Mouse (Mus musculus) embryonic facial prominence, embryonic 12.5 days (tissue): Measurements from ENCODE around the gene Slc25a53. TPM values are rescaled to one million over a fixed set of nuclear protein-coding genes. Genes with fewer than 3 reads are reported as not detected.

Experiments
- ATAC-seq: fragments of 200-750 bp; cut with Nextera tagmentation; 2 replicates; pipeline ENCODE4 v1.8.0; 2017; ENCODE audit not compliant: insufficient number of reproducible peaks, insufficient read depth, low FRiP score, low TSS enrichment
- H3K27ac ChIP-seq: fragments of 300-500 bp; sonication (generic); 2 replicates; pipeline ENCODE4 v1.5.1; 2016; ENCODE audit warnings: mild to moderate bottlenecking
- H3K27me3 ChIP-seq: fragments of 300-500 bp; sonication (generic); 2 replicates; pipeline ENCODE4 v1.6.1; 2016; ENCODE audit warnings: mild to moderate bottlenecking, moderate library complexity
- H3K36me3 ChIP-seq: fragments of 300-500 bp; sonication (generic); 2 replicates; pipeline ENCODE4 v1.6.1; 2016; ENCODE audit warnings: mild to moderate bottlenecking
- H3K4me1 ChIP-seq: fragments of 300-500 bp; sonication (generic); 2 replicates; pipeline ENCODE4 v1.6.1; 2016
- H3K4me2 ChIP-seq: fragments of 300-500 bp; sonication (generic); replicated peaks from 2 replicates; pipeline ENCODE4 v1.6.1; 2016; ENCODE audit warnings: mild to moderate bottlenecking, moderate library complexity
- H3K4me3 ChIP-seq: fragments of 300-500 bp; sonication (generic); 2 replicates; pipeline ENCODE4 v1.5.1; 2016; ENCODE audit warnings: mild to moderate bottlenecking
- H3K9ac ChIP-seq: fragments of 300-500 bp; sonication (generic); 2 replicates; pipeline ENCODE4 v1.6.1; 2016; ENCODE audit warnings: mild to moderate bottlenecking, moderate library complexity
- H3K9me3 ChIP-seq: fragments of 300-500 bp; sonication (generic); 2 replicates; pipeline ENCODE4 v1.6.1; 2016; ENCODE audit warnings: mild to moderate bottlenecking, moderate library complexity
- WGBS: fragments of 180-500 bp; shearing (Covaris S2); methylation state at CpG from one replicate; pipeline ENCODE4 v1.1.7; 2016; 5-methylcytosine and 5-hydroxymethylcytosine counted together
- polyA plus RNA-seq: library from polyadenylated mRNA; unstranded; fragments of >200 nt; fragmentation: Nextera tagmentation; extraction: Ambion mirVana; gene quantifications from 2 replicates; pipeline ENCODE4 v1.2.1, GENCODE M21; 2016

The Slc25a53 gene
- 12.5 and 16.6 TPM in 2 replicates for polyA plus RNA-seq

DNA sequence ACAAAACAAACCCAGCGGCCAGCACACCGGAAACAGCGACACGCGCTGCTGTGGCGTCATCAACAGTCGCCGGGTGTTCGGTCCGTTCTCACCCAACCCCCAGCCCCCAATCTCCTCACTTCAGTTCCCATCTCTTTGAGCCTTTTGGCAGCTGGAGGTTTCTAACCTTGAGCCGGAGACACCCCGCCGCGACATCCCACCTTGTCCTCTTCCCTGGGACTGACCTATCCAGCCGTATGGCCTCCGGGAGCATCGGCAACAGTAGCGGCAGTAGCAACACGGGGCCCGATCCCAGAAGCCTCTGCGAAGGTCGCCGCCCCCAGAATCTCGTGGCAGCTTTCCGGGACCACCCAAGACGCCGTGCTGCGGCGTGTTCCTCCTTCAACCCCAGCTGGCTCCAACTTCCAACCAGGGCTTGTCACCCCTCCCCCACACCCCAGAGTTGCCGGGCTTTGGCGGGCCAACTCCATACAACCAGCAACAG, at the start of gene Slc25a53:
TSS of gene Slc25a53 (minus strand) at position 303 of the 484 bp plus-strand sequence.
- WGBS = 17% methylated on average over 31 of the region's 31 CpGs
- H3K9me3 ChIP-seq = no peaks in the 10 kb centered on the region
- peak within 1 kb of the TSS; percentile 53 for H3K4me2 ChIP-seq
- H3K27me3 ChIP-seq = no peaks in the 10 kb centered on the region
- ATAC-seq = peak; percentile 94
- no peaks in the 10 kb centered on the region for H3K4me1 ChIP-seq
- H3K9ac ChIP-seq = peak within 1 kb of the TSS; percentile 42
- peak within 1 kb of the TSS; percentile 51 for H3K4me3 ChIP-seq
- no peaks in the 10 kb centered on the region for H3K36me3 ChIP-seq
- H3K27ac ChIP-seq = peak within 1 kb of the TSS; percentile 81

DNA sequence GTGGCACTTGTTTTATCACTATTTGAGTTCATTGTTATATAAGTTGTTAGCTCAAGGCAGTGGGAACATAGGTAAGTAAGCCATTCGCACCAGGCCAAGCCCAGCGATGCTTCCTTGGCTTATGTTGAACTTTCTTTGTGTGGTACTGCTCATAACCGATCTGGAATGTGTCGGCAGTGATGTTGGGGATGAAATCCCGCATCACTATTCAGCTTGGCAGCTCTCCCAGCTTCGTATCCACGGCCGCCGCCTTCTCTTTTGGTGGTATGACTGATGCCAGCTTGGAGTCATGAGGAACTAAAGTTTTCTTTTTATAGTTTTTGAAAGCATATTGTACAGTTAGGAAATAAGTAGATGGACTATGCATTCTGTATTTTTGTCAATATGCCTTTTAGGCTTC, 25.1 kb upstream of the Slc25a53 start:
- Histone ChIP-seq H3K4me1 (no peaks in the 10 kb centered on the region), H3K27me3 (no peaks in the 10 kb centered on the region), H3K9me3 (no peaks in the 10 kb centered on the region), H3K4me2 (no peak overlapping the region), H3K36me3 (no peaks in the 10 kb centered on the region), H3K27ac (no peak overlapping the region), H3K4me3 (no peak overlapping the region), H3K9ac (no peak overlapping the region)
- WGBS = 87% methylated on average over 9 of the region's 9 CpGs
- ATAC-seq = no peak

DNA sequence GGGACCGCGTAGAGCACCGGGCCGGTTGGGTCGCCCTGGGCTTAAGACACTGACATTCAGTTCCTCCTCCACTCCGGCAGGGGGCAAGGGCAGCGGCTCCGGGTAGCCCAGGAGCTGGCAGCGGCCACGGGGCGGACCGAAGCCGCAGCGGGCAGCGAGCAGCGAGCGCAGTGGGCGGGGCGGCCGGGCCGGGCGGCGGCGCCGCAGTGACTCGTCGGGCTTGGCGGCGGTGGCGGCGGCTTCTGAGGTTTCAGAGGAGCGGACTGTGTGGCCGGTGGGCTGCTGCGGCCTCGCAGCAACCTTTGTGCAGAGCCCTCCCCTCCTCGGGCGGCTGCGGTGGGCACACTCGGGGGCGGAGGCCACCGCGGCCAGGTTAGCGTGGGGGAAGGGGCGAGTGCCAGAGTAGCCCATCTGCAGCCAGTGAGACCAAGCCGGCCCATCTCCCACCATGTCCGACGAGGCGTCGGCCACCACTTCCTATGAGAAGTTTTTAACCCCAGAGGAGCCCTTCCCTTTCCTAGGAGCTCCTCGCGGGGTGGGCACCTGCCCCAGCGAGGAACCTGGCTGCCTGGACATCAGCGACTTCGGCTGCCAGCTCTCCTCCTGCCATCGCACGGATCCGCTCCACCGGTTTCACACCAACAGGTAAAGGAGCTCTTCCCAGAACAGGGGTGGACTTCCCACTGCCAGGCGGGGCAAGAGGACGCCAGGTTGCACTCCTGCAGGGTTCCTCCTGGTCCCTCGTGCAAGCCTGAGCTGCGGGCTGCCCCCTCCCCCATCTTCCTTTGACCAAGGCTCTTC, 11.5 kb upstream of the Slc25a53 start, which contains the start of gene Fam199x:
TSS of gene Fam199x (plus strand) at position 170 of the 801 bp plus-strand sequence.
- H3K4me3 ChIP-seq = peak within 1 kb of the TSS; percentile 61
- H3K4me2 ChIP-seq = peak within 1 kb of the TSS; percentile 53
- H3K36me3 ChIP-seq = no peaks in the 10 kb centered on the region
- no peak within 1 kb of the TSS for H3K27ac ChIP-seq
- peak within 1 kb of the TSS; percentile 62 for H3K9ac ChIP-seq
- no peaks in the 10 kb centered on the region for H3K4me1 ChIP-seq
- ATAC-seq = peak; percentile 95
- H3K27me3 ChIP-seq = peaks cover 10% of the 10 kb centered on the region; the same call in 1 of the 2 replicates
- 17% methylated on average over 38 of the region's 62 CpGs for WGBS
- no peaks in the 10 kb centered on the region for H3K9me3 ChIP-seq

DNA sequence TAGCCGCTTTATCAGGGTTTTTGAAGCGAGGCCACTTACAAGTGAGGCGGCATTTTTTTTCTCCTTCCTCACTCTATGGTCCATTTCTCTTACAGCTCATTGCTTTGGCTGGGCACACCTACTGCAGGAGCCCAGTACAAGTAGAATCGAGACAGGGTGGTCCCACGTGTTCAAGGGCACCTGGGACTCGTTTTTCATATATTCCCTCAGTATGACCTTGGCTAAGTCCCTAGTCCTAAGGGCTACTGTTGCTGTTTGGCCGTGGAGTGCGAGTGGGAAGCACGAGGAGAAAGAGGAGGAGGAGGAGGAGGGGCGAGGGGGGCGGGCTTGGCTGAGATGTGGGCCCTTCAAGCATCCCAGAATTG, 10.9 kb upstream of the Slc25a53 start:
- Histone ChIP-seq H3K9ac (peak overlapping the region; percentile 62; the same call in 1 of the 2 replicates), H3K4me1 (no peaks in the 10 kb centered on the region), H3K4me3 (peak overlapping the region; percentile 61), H3K36me3 (no peaks in the 10 kb centered on the region), H3K4me2 (peak overlapping the region; percentile 53), H3K27ac (no peak overlapping the region), H3K27me3 (peaks cover 10% of the 10 kb centered on the region; the same call in 1 of the 2 replicates), H3K9me3 (no peaks in the 10 kb centered on the region)
- 19% methylated on average over 9 of the region's 11 CpGs for WGBS
- ATAC-seq = 0 out of 2 replicates have a peak, but pooled peaks have one; percentile 17

DNA sequence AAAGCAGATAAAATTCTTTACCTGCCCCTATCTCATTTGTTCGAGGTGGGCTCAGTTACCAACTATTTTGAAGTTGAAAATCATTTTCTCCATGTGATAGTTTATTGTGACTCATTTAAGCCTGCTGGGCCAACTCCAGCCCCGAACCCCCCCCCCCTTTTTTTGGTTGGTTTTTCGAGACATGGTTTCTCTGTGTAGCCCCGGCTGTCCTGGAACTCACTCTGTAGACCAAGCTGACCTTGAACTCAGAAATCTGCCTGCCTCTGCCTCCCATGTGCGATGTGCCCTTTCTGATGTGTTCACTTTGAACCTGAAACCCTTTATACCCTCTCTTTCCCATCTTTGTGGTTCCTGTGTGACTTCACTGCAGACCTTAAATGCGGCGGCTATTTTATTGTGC, 400 bp upstream of the Slc25a53 start:
- Histone ChIP-seq H3K4me1 (no peaks in the 10 kb centered on the region), H3K27me3 (no peaks in the 10 kb centered on the region), H3K4me3 (peak overlapping the region; percentile 51), H3K9ac (no peak overlapping the region), H3K27ac (no peak overlapping the region; the same call in 1 of the 2 replicates), H3K36me3 (no peaks in the 10 kb centered on the region), H3K9me3 (no peaks in the 10 kb centered on the region), H3K4me2 (peak overlapping the region; percentile 41)
- WGBS = 48% methylated on average over 7 of the region's 7 CpGs
- no peak for ATAC-seq

DNA sequence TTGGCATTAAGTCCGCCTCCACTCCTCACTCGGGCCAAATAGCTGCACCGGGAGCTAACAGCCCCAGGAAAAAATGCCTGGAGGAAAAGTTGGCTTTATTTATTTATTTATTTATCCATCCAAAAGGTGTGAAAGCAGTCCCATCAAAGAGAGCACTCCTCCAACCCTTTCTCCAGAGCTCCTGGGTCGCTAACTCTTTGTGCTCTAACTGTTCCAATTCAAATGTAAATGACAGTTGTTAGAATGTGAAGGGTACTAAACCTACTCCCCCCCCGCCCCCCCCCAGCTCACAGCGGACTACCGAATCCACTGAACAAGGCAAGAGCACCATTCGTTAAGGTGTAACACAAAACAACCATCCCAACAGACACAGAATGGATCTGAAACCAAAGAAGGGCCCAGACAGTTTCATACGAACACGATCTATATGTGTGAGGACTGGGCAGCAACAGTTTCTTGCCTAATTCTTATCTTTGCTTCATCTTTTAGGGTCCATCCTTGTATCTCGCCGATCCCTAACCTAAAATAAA, 567 bp downstream of the Slc25a53 start:
- no peak for ATAC-seq
- no peaks in the 10 kb centered on the region for H3K27me3 ChIP-seq
- no peaks in the 10 kb centered on the region for H3K9me3 ChIP-seq
- peak overlapping the region; percentile 53 for H3K4me2 ChIP-seq
- no peaks in the 10 kb centered on the region for H3K4me1 ChIP-seq
- no peaks in the 10 kb centered on the region for H3K36me3 ChIP-seq
- H3K27ac ChIP-seq = 0 out of 2 replicates have a peak overlapping the region, but pooled peaks have one; percentile 81
- H3K4me3 ChIP-seq = peak overlapping the region; percentile 51
- 20% methylated on average over 12 of the region's 12 CpGs for WGBS
- peak overlapping the region; percentile 42 for H3K9ac ChIP-seq

DNA sequence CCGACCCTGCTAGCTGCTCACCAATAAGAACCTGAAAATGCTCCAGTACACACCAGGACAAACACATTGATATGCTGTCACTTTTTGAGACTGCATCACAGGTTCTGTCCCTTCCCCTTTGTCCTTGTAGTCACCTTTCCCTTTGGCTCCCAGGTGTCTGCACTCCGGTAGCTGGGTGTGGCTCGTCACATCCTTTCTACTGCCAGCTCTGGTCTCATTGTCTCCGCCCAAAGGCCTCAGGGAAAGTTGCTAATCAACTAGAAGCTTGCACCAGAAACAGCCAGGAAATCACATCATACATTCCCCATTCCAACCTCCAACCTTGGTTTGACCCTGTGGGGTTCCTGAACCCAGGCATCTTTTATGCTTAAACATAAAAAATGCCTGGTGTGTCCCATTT, 3.8 kb downstream of the Slc25a53 start:
- Histone ChIP-seq H3K27me3 (no peaks in the 10 kb centered on the region), H3K27ac (no peak overlapping the region), H3K4me1 (no peaks in the 10 kb centered on the region), H3K9ac (no peak overlapping the region), H3K4me3 (no peak overlapping the region), H3K4me2 (no peak overlapping the region), H3K36me3 (no peaks in the 10 kb centered on the region), H3K9me3 (no peaks in the 10 kb centered on the region)
- no peak for ATAC-seq
- WGBS = 66% methylated on average over 4 of the region's 4 CpGs

DNA sequence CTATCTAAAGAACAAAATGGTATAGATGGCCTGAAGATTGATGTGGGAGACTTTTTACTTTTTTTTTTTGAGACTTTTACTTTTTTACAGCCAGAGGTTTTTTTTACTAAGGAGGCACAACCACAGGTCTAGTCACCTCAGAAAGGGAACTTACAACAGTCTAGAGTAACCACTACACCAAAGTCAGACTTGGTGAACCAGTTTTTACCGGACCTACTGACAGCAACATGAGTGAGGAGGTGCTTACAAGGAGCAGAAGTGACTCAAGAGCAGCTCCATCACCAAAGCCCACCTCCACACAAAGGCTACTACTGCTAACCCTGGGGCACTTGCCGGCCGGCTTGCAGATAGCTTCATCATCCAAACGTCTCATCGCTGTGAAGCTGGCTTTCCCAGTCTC, 6.4 kb downstream of the Slc25a53 start:
- 91% methylated on average over 5 of the region's 5 CpGs for WGBS
- Histone ChIP-seq H3K4me3 (no peak overlapping the region), H3K27me3 (no peaks in the 10 kb centered on the region), H3K9me3 (no peaks in the 10 kb centered on the region), H3K4me2 (no peak overlapping the region), H3K9ac (no peak overlapping the region), H3K4me1 (no peaks in the 10 kb centered on the region), H3K27ac (no peak overlapping the region), H3K36me3 (no peaks in the 10 kb centered on the region)
- ATAC-seq = no peak

DNA sequence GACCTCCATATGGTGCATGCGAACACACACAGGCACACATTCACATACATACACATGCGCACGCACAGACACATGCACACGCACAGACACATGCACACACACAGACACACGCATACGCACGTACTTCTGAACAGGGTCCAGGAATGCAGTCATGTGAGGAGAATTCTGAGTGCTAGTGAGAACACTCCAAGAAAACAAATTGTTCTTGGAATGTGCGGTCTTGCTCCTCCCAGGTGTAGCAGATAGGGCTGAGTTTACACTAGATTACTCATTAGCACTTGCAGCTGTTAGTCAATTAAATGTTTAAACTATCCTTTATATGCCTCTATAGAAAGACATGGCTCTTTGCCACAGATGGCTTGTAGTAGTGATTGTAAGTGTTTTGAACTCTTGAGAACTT, 7.2 kb downstream of the Slc25a53 start:
- Histone ChIP-seq H3K9me3 (no peaks in the 10 kb centered on the region), H3K27me3 (no peaks in the 10 kb centered on the region), H3K36me3 (no peaks in the 10 kb centered on the region), H3K4me2 (no peak overlapping the region), H3K27ac (no peak overlapping the region), H3K4me1 (no peaks in the 10 kb centered on the region), H3K4me3 (no peak overlapping the region), H3K9ac (no peak overlapping the region)
- WGBS = 88% methylated on average over 8 of the region's 8 CpGs
- no peak for ATAC-seq

DNA sequence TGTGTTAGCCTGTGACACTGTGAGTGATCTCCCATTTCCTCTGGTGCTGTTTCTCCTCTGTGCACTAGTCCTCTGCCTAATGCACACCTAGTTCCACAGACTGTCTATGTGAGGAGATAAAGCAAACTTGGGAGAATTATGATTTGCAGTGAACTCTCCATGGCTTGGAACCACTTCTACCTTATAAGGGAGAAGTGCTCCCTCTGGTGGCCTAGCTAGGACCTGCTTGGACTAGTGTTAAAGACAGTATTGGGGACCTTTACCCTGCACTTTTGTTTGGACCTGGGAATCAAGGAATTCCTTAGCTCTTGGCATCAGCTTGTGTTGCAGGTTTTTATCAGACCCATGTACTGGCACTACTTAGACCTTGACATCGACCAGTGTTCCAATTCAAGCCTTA, 18.8 kb downstream of the Slc25a53 start:
- no peak overlapping the region for H3K9ac ChIP-seq
- H3K4me3 ChIP-seq = no peak overlapping the region
- no peaks in the 10 kb centered on the region for H3K27me3 ChIP-seq
- no peaks in the 10 kb centered on the region for H3K4me1 ChIP-seq
- no peaks in the 10 kb centered on the region for H3K9me3 ChIP-seq
- ATAC-seq = no peak
- WGBS = 39% methylated on average over 1 of the region's 1 CpGs
- no peak overlapping the region for H3K4me2 ChIP-seq
- H3K36me3 ChIP-seq = no peaks in the 10 kb centered on the region
- no peak overlapping the region for H3K27ac ChIP-seq

DNA sequence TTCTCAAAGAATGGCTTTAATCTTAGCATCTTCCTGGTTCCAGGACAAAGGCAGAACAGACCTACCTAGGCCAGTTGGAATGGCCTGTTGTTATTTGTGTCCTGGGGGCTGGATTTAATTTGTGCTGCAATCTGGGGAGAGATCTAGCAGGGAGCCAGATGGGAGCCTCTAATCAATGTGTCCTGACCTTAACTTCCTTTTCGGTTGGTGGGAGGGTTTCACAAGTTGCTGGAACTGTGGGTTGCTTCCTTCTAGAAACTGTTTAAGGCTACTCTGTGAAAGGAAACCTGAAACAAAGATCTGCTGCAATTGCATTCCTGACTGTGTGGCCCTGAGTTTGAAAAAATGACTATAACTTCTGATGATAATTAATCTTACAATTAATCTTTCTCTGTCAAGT, 20.4 kb downstream of the Slc25a53 start:
- Histone ChIP-seq H3K9me3 (no peaks in the 10 kb centered on the region), H3K27ac (no peak overlapping the region), H3K4me1 (no peaks in the 10 kb centered on the region), H3K9ac (no peak overlapping the region), H3K4me3 (no peak overlapping the region), H3K36me3 (no peaks in the 10 kb centered on the region), H3K4me2 (no peak overlapping the region), H3K27me3 (no peaks in the 10 kb centered on the region)
- ATAC-seq = no peak
- WGBS = 50% methylated on average over 1 of the region's 1 CpGs
